Mouse (Mus musculus) bone marrow macrophage, adult 2 months (primary cell): ENCODE measurements around the gene Scaf4.

Experiments
- CTCF ChIP-seq: IDR thresholded peaks from 2 replicates; pipeline ENCODE4 v1.5.1; 2012; ENCODE audit warnings: low read depth, mild to moderate bottlenecking, low read length, moderate library complexity
- POLR2A ChIP-seq: IDR thresholded peaks from 2 replicates; pipeline ENCODE4 v1.6.1; 2012; ENCODE audit warnings: mild to moderate bottlenecking, low read depth, low read length, borderline replicate concordance

DNA sequence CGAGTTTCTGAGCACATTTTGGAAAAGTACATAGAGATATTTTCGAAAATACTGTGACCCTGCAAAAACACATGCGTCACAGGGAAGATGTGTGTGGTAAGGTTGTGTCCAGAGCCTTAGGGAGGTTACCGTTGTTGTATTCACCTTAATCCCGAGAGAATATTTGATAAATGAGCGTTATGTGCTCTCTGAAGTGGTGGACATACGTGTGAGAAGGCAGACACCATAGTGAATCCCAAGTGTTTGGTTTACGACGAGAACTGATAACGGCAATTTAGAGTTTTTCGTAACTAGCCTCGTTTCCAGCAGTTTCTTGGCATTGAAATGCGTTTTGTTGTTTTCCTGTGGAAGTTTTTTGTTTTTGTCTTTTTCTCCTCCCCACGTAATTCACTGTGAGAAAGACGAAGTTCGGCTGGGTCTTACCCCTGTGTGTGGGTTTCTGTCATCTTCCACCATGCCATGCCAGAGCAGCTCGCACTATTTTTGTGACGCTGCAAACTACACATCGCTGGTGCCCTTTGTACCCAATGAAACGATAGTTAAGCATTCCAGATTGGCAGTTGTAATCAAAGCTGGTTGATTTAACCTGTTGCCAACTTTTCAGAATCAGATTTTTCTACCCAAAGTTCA, 62.7 kb downstream of the Scaf4 start:
- no peak for TF ChIP-seq CTCF
- TF ChIP-seq POLR2A = no peak
